Mouse (Mus musculus) limb, embryonic 10.5 days (tissue): Measurements from ENCODE around the gene Mrs2. TPM values are rescaled to one million over a fixed set of nuclear protein-coding genes. Genes with fewer than 3 reads are reported as not detected.

Experiments used
- DNase-seq: peaks from one replicate; pipeline ENCODE4 v3.0.0-alpha.2; 2017; ENCODE audit warnings: low spot score
- H3K27ac ChIP-seq: fragments of 300-500 bp; sonication (generic); 2 replicates; pipeline ENCODE4 v1.5.1; 2016; ENCODE audit warnings: mild to moderate bottlenecking
- H3K27me3 ChIP-seq: fragments of 300-500 bp; sonication (generic); 2 replicates; pipeline ENCODE4 v1.6.1; 2016; ENCODE audit warnings: low read depth, mild to moderate bottlenecking; ENCODE audit not compliant: poor library complexity, severe bottlenecking
- H3K36me3 ChIP-seq: fragments of 300-500 bp; sonication (generic); 2 replicates; pipeline ENCODE4 v1.6.1; 2016; ENCODE audit warnings: mild to moderate bottlenecking, moderate library complexity
- H3K4me1 ChIP-seq: fragments of 300-500 bp; sonication (generic); 2 replicates; pipeline ENCODE4 v1.6.1; 2016
- H3K4me3 ChIP-seq: fragments of 300-500 bp; sonication (generic); 2 replicates; pipeline ENCODE4 v1.5.1; 2016; ENCODE audit warnings: mild to moderate bottlenecking, moderate library complexity
- H3K9me3 ChIP-seq: fragments of 300-500 bp; sonication (generic); replicated peaks from 2 replicates; pipeline ENCODE4 v1.6.1; 2016; ENCODE audit warnings: mild to moderate bottlenecking
- WGBS: fragments of 180-500 bp; shearing (Covaris S2); methylation state at CpG from one replicate; pipeline ENCODE4 v1.1.7; 2016; 5-methylcytosine and 5-hydroxymethylcytosine counted together
- polyA plus RNA-seq: library from polyadenylated mRNA; unstranded; fragments of >200 nt; fragmentation: Nextera tagmentation; extraction: Ambion mirVana; gene quantifications from 2 replicates; pipeline ENCODE4 v1.2.1, GENCODE M21; 2016

The Mrs2 gene
- polyA plus RNA-seq, 1 experiment from 2014 or later = 18.5 TPM

DNA sequence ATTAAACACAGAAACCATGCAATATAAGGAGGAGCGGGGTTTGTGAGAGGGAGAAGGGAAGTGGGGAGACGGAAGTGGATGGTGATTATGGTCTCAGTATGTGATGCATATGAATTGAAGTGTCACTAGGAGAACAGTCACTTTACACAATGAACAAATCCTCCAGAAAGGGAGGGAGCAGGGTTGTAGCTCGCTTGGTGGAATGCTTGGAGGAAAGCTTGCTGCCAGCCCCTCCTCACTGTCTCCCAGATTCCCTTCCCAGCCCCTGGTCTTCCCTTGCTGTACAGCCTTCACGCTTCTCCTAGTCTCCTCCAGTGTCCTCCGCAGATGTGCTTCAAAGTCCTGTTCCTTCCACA, 54.4 kb downstream of the Mrs2 start:
- Histone ChIP-seq H3K4me1 (peaks cover 8% of the 10 kb centered on the region; the same call in 1 of the 2 replicates), H3K36me3 (no peaks in the 10 kb centered on the region), H3K27me3 (peaks cover 9% of the 10 kb centered on the region), H3K4me3 (peak overlapping the region; percentile 38), H3K9me3 (no peaks in the 10 kb centered on the region), H3K27ac (no peak overlapping the region)
- DNase-seq = no peak
- 48% methylated on average over 5 of the region's 5 CpGs for WGBS

DNA sequence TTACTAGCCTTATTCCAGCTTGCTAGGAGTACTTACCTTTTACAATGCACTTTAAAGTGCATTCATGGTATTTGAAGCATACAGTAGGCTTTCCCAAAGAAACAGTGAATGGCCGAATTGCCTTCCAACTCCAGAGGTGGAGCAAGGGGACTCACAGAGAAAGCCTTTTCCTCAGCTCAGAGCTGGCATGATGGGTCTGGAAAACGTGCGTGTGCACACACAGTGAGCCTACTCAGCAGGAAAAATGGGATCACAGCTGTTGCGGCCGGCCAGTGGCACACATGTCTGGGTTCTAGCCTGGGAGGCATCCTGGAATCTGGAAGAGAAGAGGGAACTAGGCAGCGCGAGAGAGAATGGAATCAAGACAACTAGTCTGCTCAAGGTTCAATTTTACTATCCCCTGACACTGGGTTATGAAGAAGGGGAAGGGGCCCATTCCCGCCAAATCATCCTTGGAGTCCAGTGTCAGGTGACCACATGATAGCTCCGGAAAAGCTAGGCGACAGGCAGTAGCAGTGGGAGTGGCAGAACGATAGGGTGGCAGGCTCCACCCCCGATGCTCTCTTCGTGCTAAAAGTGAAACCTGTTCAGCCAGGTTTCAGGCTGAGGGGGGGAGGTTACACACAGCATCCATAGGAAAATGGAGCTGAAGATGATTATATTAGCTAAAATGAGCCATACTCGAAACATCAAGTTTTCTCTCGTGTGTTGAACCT, 54.9 kb downstream of the Mrs2 start:
- Histone ChIP-seq H3K36me3 (no peaks in the 10 kb centered on the region), H3K9me3 (no peaks in the 10 kb centered on the region), H3K27ac (no peak overlapping the region), H3K27me3 (peaks cover 9% of the 10 kb centered on the region), H3K4me1 (peaks cover 8% of the 10 kb centered on the region; the same call in 1 of the 2 replicates), H3K4me3 (peak overlapping the region; percentile 38)
- DNase-seq = peak; percentile 36
- whole genome bisulfite sequencing = 24% methylated on average over 15 of the region's 15 CpGs

DNA sequence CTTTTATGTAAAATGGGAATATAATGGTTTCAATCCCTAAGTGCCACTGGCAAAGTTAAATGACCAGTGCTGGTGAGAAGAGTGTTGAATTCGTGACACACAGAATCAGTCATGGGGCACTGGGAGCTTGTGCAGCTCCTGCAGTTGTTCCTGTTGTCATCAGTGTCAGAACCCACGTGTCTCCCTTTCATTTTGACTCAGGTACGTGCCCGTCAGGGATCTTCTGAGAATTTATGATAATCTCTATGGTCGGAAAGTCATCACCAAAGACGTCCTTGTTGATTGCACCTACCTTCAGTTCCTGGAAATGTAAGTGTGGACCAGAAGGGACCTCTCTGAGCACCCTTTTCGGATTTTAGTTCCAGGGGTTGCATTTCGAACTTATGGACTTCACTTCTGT, 58.1 kb downstream of the Mrs2 start:
- Histone ChIP-seq H3K36me3 (no peaks in the 10 kb centered on the region), H3K4me1 (peaks cover 8% of the 10 kb centered on the region; the same call in 1 of the 2 replicates), H3K4me3 (no peak overlapping the region), H3K9me3 (no peaks in the 10 kb centered on the region), H3K27ac (no peak overlapping the region), H3K27me3 (peaks cover 9% of the 10 kb centered on the region)
- no peak for DNase-seq
- WGBS = 87% methylated on average over 8 of the region's 8 CpGs

DNA sequence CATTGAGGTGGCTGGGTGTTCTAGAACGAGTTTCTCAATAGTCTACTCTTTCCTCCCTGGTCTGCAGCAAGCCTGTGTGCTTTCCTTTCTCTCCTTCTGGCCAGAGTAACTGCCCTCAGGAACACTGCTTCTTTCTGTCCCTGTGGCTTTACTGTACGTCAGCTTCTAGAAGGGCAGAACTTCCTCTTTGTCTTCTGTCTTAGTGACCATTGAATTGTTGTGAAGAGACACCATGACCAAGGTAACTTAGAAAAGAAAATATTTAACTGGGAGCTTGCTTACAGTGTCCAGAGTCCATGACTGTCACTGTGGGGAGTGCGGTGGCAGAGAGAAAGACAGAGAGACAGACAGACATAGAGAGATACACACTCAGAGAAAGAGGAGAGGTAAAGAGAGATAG, 60.1 kb downstream of the Mrs2 start:
- Histone ChIP-seq H3K27ac (no peak overlapping the region), H3K9me3 (no peaks in the 10 kb centered on the region), H3K27me3 (peaks cover 11% of the 10 kb centered on the region), H3K36me3 (no peaks in the 10 kb centered on the region), H3K4me1 (no peaks in the 10 kb centered on the region; the same call in 1 of the 2 replicates), H3K4me3 (no peak overlapping the region)
- 84% methylated on average over 3 of the region's 3 CpGs for WGBS
- DNase-seq = no peak

DNA sequence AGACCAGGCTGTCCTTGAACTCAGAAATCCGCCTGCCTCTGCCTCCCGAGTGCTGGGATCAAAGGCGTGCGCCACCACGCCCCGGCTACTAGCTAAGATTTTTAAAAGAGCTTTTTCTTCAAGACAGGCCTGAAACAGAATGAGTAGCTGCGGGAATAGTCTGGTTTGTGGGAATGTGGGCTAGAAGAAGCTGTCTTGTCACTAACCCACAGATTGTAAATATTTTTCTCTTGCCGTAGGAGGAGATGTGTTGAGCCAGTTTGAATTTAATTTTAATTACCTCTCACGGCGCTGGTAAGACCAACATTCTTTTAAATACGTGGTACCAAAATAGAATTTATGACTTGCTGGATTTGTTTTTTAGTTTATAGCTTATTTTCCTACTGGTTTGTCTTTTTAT, 61.5 kb downstream of the Mrs2 start:
- 91% methylated on average over 11 of the region's 11 CpGs for WGBS
- peaks cover 20% of the 10 kb centered on the region for H3K27me3 ChIP-seq
- H3K36me3 ChIP-seq = no peaks in the 10 kb centered on the region
- no peak overlapping the region for H3K27ac ChIP-seq
- DNase-seq = no peak
- no peaks in the 10 kb centered on the region for H3K4me1 ChIP-seq
- H3K9me3 ChIP-seq = no peaks in the 10 kb centered on the region
- no peak overlapping the region for H3K4me3 ChIP-seq

DNA sequence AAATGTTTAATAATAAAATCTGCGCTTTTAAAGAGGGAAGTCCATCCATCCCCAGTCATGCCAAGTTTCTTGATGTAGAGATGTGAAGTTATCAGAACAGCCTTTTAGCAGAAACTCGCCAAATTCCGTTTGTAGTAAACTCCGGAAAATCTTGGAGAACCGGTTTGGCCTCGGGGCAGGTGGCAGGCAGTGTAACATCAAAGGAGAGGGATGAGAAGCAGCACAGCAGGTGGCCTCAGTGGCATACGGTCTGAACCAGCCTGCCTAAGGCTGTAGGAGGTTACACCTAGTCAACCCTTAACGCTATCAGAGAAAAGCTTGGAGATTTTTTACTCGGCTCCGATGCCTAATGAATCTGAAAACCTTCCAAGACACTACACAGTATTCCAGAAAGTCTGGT, 64.7 kb downstream of the Mrs2 start:
- Histone ChIP-seq H3K27me3 (peaks cover 20% of the 10 kb centered on the region), H3K36me3 (no peaks in the 10 kb centered on the region), H3K27ac (no peak overlapping the region), H3K4me3 (no peak overlapping the region), H3K9me3 (no peaks in the 10 kb centered on the region), H3K4me1 (no peaks in the 10 kb centered on the region)
- 5% methylated on average over 10 of the region's 10 CpGs for WGBS
- DNase-seq = no peak

DNA sequence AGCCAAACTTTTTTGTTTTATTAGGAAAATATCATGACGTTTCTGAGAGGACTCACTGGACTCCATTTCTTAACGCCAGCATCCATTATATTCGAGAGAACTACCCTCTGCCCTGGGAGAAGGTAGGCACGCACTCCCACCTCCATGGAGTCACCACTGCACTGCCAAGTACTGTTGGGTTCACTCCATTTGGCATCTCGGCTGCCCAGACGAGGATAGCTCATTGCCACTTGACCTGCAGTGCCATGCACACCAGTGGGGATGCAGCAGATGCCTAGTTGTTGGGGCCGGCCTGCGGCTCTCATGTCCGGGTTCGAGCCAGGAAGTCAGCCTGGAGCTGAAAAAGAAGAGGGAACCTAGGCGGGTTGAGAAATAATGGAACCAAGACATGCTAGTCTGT, 65.1 kb downstream of the Mrs2 start:
- Histone ChIP-seq H3K27ac (no peak overlapping the region), H3K9me3 (no peaks in the 10 kb centered on the region), H3K4me3 (no peak overlapping the region), H3K36me3 (no peaks in the 10 kb centered on the region), H3K4me1 (no peaks in the 10 kb centered on the region), H3K27me3 (peaks cover 20% of the 10 kb centered on the region)
- DNase-seq = no peak
- 31% methylated on average over 11 of the region's 11 CpGs for WGBS

DNA sequence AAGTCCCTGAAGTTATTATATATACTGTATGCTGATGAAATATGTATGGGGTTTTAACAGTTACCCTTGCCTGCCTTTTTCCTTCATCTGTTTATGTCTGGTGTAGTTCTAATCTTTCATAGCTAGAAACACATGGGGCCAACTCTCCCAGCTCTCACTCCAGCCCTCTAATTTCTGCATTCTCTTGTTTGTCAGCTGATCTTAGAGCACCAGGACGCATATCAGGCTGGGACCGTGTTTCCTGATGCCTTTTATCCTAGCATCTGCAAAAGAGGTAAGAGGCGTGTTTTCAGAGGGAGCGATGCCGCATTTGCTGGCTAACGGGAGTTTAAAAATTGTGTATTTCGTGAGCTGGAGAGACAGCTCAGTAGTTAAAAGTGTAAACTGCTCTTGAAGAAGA, 67.5 kb downstream of the Mrs2 start:
- Histone ChIP-seq H3K27ac (no peak overlapping the region), H3K4me3 (no peak overlapping the region), H3K36me3 (no peaks in the 10 kb centered on the region), H3K27me3 (peaks cover 20% of the 10 kb centered on the region), H3K4me1 (no peaks in the 10 kb centered on the region), H3K9me3 (no peaks in the 10 kb centered on the region)
- DNase-seq = no peak
- 85% methylated on average over 7 of the region's 7 CpGs for WGBS

DNA sequence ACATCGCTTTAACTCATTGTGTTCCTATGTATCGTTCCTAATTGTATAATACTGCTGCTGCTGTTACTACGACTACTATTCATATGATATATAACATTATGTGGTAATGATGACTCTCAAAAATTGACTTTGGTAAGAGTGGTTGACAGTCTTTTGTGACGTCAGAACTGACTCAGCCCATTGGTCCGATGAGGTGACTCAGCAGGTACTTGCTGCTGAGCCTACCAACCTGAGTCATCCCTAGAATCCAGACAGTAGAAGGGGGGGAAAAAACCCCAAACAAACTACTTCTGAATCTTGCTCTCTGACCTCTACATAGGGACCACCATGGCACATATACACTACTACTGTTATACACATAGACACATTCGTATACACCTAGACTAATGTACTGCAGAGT, 71.3 kb downstream of the Mrs2 start:
- Histone ChIP-seq H3K27ac (no peak overlapping the region), H3K9me3 (no peaks in the 10 kb centered on the region), H3K4me3 (no peak overlapping the region), H3K27me3 (no peaks in the 10 kb centered on the region), H3K4me1 (peaks cover 3% of the 10 kb centered on the region; the same call in 1 of the 2 replicates), H3K36me3 (no peaks in the 10 kb centered on the region)
- WGBS = 88% methylated on average over 6 of the region's 6 CpGs
- no peak for DNase-seq

DNA sequence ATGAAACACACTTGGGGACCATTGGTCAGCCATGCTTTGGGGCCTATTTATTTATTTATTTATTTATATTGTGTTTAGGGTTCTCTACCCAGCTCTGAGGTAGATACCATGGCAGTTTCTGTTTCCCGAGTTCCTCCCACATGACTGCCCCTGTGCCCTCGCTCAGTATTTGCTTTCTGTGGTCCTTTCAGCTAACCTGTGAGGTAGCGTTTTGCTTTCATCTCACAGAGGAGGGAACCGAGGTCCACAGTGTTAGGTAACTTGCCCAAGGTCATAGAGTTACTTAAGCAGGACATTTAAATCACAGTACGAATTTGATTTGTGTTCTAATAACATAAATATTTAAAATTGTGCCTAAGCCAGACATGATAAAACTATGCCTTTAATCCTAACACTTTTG, 73.0 kb downstream of the Mrs2 start:
- no peaks in the 10 kb centered on the region for H3K36me3 ChIP-seq
- peaks cover 3% of the 10 kb centered on the region; the same call in 1 of the 2 replicates for H3K4me1 ChIP-seq
- DNase-seq = no peak
- H3K9me3 ChIP-seq = no peaks in the 10 kb centered on the region
- H3K27ac ChIP-seq = no peak overlapping the region
- H3K27me3 ChIP-seq = no peaks in the 10 kb centered on the region
- H3K4me3 ChIP-seq = no peak overlapping the region
- WGBS = 84% methylated on average over 5 of the region's 5 CpGs

DNA sequence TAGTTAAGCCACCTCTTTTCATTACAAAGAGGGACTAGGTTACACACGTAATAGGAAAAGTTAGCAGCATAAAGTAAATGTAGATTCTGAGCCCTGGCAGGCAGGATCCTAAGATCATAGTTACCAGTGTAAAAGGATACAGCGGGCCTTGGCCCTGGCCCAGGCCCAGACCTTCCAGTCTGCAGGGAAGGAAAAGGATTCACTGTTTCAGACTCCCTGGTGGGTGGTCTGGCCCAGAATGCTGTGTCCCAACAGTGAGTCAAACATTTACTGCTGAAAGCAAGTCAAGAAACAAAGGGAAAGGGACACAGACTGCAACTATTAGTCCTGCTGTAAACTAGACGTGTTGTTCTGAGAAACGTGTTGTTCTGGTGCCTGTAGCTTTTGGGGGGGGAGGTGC, 74.6 kb downstream of the Mrs2 start:
- Histone ChIP-seq H3K27ac (no peak overlapping the region), H3K27me3 (no peaks in the 10 kb centered on the region), H3K36me3 (no peaks in the 10 kb centered on the region), H3K9me3 (no peaks in the 10 kb centered on the region), H3K4me1 (peaks cover 3% of the 10 kb centered on the region; the same call in 1 of the 2 replicates), H3K4me3 (no peak overlapping the region)
- WGBS = 37% methylated on average over 4 of the region's 4 CpGs
- no peak for DNase-seq

DNA sequence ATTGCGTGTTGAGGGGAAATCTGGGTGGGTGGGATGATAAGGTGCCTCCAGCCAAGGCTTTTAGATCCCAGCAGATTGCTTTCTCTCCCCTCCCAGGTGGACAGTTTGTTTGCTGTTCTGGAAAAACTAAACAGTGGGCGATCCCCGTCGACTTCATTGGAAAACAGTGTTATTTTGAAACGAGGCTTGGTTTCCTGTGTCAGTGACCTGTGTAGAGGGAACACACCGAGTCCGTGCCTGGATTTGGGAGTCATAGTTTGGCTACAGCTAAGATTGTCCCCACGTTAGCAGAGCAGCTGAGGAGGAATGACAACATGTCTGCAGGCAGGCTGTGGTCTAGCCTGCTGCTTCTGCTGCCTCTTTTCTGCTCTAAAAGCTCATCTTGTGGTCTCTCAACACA, 76.9 kb downstream of the Mrs2 start:
- Histone ChIP-seq H3K36me3 (no peaks in the 10 kb centered on the region), H3K4me3 (no peak overlapping the region), H3K27me3 (peaks cover 3% of the 10 kb centered on the region; the same call in 1 of the 2 replicates), H3K4me1 (peaks cover 3% of the 10 kb centered on the region; the same call in 1 of the 2 replicates), H3K9me3 (no peaks in the 10 kb centered on the region), H3K27ac (no peak overlapping the region)
- 81% methylated on average over 8 of the region's 8 CpGs for WGBS
- DNase-seq = no peak

DNA sequence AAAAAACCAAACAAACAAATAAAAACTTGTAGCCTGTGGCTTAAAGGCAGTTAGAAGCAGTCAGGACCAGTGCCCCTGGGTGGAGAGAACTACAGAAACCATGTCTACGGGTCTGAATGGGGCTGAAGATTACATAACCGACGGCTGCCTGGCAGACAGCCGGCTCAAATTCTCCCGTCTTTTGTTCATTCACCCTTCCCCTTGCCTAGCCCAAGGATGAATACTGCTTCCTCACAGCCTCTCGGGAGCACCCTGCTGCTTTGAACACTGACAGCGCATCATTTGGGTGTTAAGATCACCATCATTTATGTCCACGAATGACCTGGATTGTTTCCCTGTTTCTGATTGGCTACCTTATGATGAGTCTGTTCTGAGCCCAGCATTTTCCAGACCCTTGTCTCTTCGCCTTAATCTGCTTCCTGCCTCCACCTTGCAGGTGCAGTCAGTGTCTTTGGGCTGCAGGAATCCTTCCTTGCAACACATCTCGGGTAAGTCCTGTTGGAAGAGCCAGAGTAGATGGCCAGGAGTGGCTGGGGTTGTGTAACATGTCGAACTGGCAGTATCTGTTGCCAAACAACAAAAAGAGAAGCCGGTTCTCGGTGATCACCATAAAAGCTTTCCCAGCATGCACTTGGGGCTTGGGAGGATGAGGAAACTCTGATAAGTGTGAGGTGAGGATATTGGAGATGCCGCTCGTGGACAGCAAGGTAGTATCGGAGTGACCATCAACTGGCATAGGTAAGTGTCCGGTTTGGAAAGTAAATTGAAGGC, 77.5 kb downstream of the Mrs2 start, which contains the start of gene Gpld1:
TSS of gene Gpld1 (plus strand) at position 641 of the 771 bp plus-strand sequence.
- Histone ChIP-seq H3K4me1 (peaks cover 8% of the 10 kb centered on the region), H3K4me3 (no peak within 1 kb of the TSS), H3K27me3 (peaks cover 9% of the 10 kb centered on the region; the same call in 1 of the 2 replicates), H3K9me3 (no peaks in the 10 kb centered on the region), H3K36me3 (no peaks in the 10 kb centered on the region), H3K27ac (no peak within 1 kb of the TSS)
- DNase-seq = no peak
- WGBS = 77% methylated on average over 17 of the region's 17 CpGs
